Mouse (Mus musculus) liver, embryonic 14.5 days (tissue): ENCODE results near the gene Olfr1229.

Experiments
- CTCF ChIP-seq: IDR thresholded peaks from 2 replicates; pipeline ENCODE4 v1.5.1; 2016; ENCODE audit warnings: antibody characterized with exemption, low read depth, control low read depth
- EP300 ChIP-seq: IDR thresholded peaks from 2 replicates; pipeline ENCODE4 v1.6.1; 2016; ENCODE audit warnings: antibody characterized with exemption, low read depth

GRCm38 (mm10) chr2:89287914-89288313 is at the start of gene Olfr1229:
- TF ChIP-seq CTCF (no peak), EP300 (no peak)
